Mouse (Mus musculus) heart, adult 11 months (tissue): ENCODE data around the gene Tenm3.

Source experiments
- DNase-seq: peaks from one replicate; pipeline ENCODE4 v3.0.0; 2022

Gene Tenm3

GRCm38 (mm10) chr8:48315605-48316004 lies 528.1 kb downstream of the Tenm3 start:
- DNase-seq: no peak

- DNase-seq: no peak
Measured at GRCm38 (mm10) chr8:48313985-48314368, 529.8 kb downstream of the Tenm3 start.

GRCm38 (mm10) chr8:48313210-48313984 lies 530.4 kb downstream of the Tenm3 start:
- DNase-seq: peak; percentile 70

- DNase-seq: peak; percentile 43
Measured at GRCm38 (mm10) chr8:48311706-48312105, 532.0 kb downstream of the Tenm3 start.

- DNase-seq: peak; percentile 72
Measured at GRCm38 (mm10) chr8:48310240-48310849, 533.4 kb downstream of the Tenm3 start.

GRCm38 (mm10) chr8:48309191-48309987 lies 534.4 kb downstream of the Tenm3 start:
- DNase-seq: peak; percentile 88

- peak; percentile 52 for DNase-seq
Measured at GRCm38 (mm10) chr8:48304224-48304623, 539.5 kb downstream of the Tenm3 start.

- DNase-seq: peak; percentile 81
Measured at GRCm38 (mm10) chr8:48300613-48301037, 543.1 kb downstream of the Tenm3 start.

GRCm38 (mm10) chr8:48300061-48300460 lies 543.7 kb downstream of the Tenm3 start:
- peak; percentile 54 for DNase-seq

- peak; percentile 25 for DNase-seq
Measured at GRCm38 (mm10) chr8:48299341-48299740, 544.4 kb downstream of the Tenm3 start.

- DNase-seq: peak; percentile 66
Measured at GRCm38 (mm10) chr8:48296371-48296770, 547.4 kb downstream of the Tenm3 start.

- no peak for DNase-seq
Measured at GRCm38 (mm10) chr8:48295558-48295957, 548.2 kb downstream of the Tenm3 start.

- DNase-seq: peak; percentile 55
Measured at GRCm38 (mm10) chr8:48293797-48294196, 550.0 kb downstream of the Tenm3 start.

GRCm38 (mm10) chr8:48285432-48285831 lies 558.3 kb downstream of the Tenm3 start:
- DNase-seq: peak; percentile 83

- peak; percentile 44 for DNase-seq
Measured at GRCm38 (mm10) chr8:48281855-48282254, 561.9 kb downstream of the Tenm3 start.

GRCm38 (mm10) chr8:48279360-48279759 lies 564.4 kb downstream of the Tenm3 start:
- peak; percentile 66 for DNase-seq

GRCm38 (mm10) chr8:48277986-48278635 lies 565.6 kb downstream of the Tenm3 start:
- peak; percentile 54 for DNase-seq

GRCm38 (mm10) chr8:48275066-48275465 lies 568.7 kb downstream of the Tenm3 start:
- peak; percentile 61 for DNase-seq

- peak; percentile 21 for DNase-seq
Measured at GRCm38 (mm10) chr8:48274566-48274965, 569.2 kb downstream of the Tenm3 start.

- peak; percentile 44 for DNase-seq
Measured at GRCm38 (mm10) chr8:48268638-48269037, 575.1 kb downstream of the Tenm3 start.

GRCm38 (mm10) chr8:48260265-48260664 lies 583.5 kb downstream of the Tenm3 start:
- DNase-seq: peak; percentile 77

GRCm38 (mm10) chr8:48259832-48260231 lies 583.9 kb downstream of the Tenm3 start:
- peak; percentile 44 for DNase-seq

- peak; percentile 94 for DNase-seq
Measured at GRCm38 (mm10) chr8:48243876-48244275, 599.9 kb downstream of the Tenm3 start.
